Mouse (Mus musculus) MEL (cell line): ENCODE data around the gene Ccdc88b. TPM values are rescaled to one million over a fixed set of nuclear protein-coding genes. Genes with fewer than 3 reads are reported as not detected.

ENCODE experiments used
- DNase-seq: peaks from one replicate; pipeline ENCODE4 v3.0.0; 2011; ENCODE audit warnings: low read depth, low spot score
- H3K27ac ChIP-seq: 2 replicates; pipeline ENCODE4 v1.5.1; 2012; ENCODE audit warnings: low read depth, mild to moderate bottlenecking, control low read depth, low read length, moderate library complexity; ENCODE audit not compliant: control insufficient read depth
- H3K27me3 ChIP-seq, 2 experiments: fragments of 150-350 bp in 1 of 2; sonication (generic) in 1 of 2; 2 replicates each; pipeline ENCODE4 v1.6.1; 2012; ENCODE audit warnings: low read length in 2 of 2, mild to moderate bottlenecking in 2 of 2, improper control_type of control experiment in 1 of 2, moderate library complexity in 1 of 2; ENCODE audit not compliant: insufficient read depth in 2 of 2, control insufficient read depth in 1 of 2
- H3K36me3 ChIP-seq, 2 experiments: 2 replicates each; pipeline ENCODE4 v1.6.1; 2012 to 2014; ENCODE audit warnings: low read length in 2 of 2, improper control_type of control experiment in 1 of 2, inconsistent platforms in 1 of 2, mild to moderate bottlenecking in 1 of 2; ENCODE audit not compliant: insufficient read depth in 2 of 2, control insufficient read depth in 1 of 2
- H3K4me1 ChIP-seq, 2 experiments: fragments of 150-350 bp in 1 of 2; sonication (generic) in 1 of 2; 2 replicates each; pipeline ENCODE4 v1.6.1; 2012; ENCODE audit warnings: low read length in 2 of 2, improper control_type of control experiment in 1 of 2, mild to moderate bottlenecking in 1 of 2; ENCODE audit not compliant: insufficient read depth in 2 of 2, control insufficient read depth in 1 of 2
- H3K4me3 ChIP-seq, 2 experiments: fragments of 150-350 bp in 1 of 2; sonication (generic) in 1 of 2; 2 replicates each; pipeline ENCODE4 v1.5.1; 2012; ENCODE audit warnings: low read depth in 2 of 2, low read length in 2 of 2, mild to moderate bottlenecking in 2 of 2, moderate library complexity in 2 of 2, control low read depth in 1 of 2, improper control_type of control experiment in 1 of 2; ENCODE audit not compliant: control insufficient read depth in 1 of 2, insufficient read depth in 1 of 2
- H3K79me2 ChIP-seq: 2 replicates; pipeline ENCODE4 v1.6.1; 2012; ENCODE audit warnings: mild to moderate bottlenecking, low read length, moderate library complexity; ENCODE audit not compliant: control insufficient read depth, poor library complexity, insufficient read depth
- H3K9ac ChIP-seq: 2 replicates; pipeline ENCODE4 v1.6.1; 2012; ENCODE audit warnings: low read depth, mild to moderate bottlenecking, control low read depth, low read length, moderate library complexity; ENCODE audit not compliant: control insufficient read depth, poor library complexity, severe bottlenecking
- H3K9me3 ChIP-seq: fragments of 150-350 bp; sonication (generic); replicated peaks from 2 replicates; pipeline ENCODE4 v1.6.1; 2012; ENCODE audit warnings: mild to moderate bottlenecking, low read length, improper control_type of control experiment, moderate library complexity; ENCODE audit not compliant: insufficient read depth
- BHLHE40 ChIP-seq: IDR thresholded peaks from 2 replicates; pipeline ENCODE4 v1.6.1; 2012; ENCODE audit warnings: low read depth, mild to moderate bottlenecking, inconsistent platforms, low read length, improper control_type of control experiment, borderline replicate concordance
- CHD1 ChIP-seq: IDR thresholded peaks from 2 replicates; pipeline ENCODE4 v1.6.1; 2012; ENCODE audit warnings: low read depth, mild to moderate bottlenecking, inconsistent platforms, low read length, improper control_type of control experiment
- CHD2 ChIP-seq: IDR thresholded peaks from 2 replicates; pipeline ENCODE4 v1.6.1; 2011; ENCODE audit warnings: low read length, improper control_type of control experiment
- ELF1 ChIP-seq: IDR thresholded peaks from 2 replicates; pipeline ENCODE4 v1.6.1; 2014; ENCODE audit warnings: low read depth, mild to moderate bottlenecking, inconsistent platforms, low read length, improper control_type of control experiment, moderate library complexity
- EP300 ChIP-seq, 2 experiments: IDR thresholded peaks; 2 replicates each; pipeline ENCODE4 v1.6.1; 2011; ENCODE audit warnings: improper control_type of control experiment in 2 of 2, low read length in 2 of 2, low read depth in 1 of 2, mild to moderate bottlenecking in 1 of 2
- ETS1 ChIP-seq: IDR thresholded peaks from 2 replicates; pipeline ENCODE4 v1.6.1; 2012; ENCODE audit warnings: low read depth, mild to moderate bottlenecking, inconsistent platforms, low read length, improper control_type of control experiment, moderate library complexity
- HCFC1 ChIP-seq: IDR thresholded peaks from 2 replicates; pipeline ENCODE4 v1.6.1; 2012; ENCODE audit warnings: low read depth, mild to moderate bottlenecking, inconsistent platforms, low read length, improper control_type of control experiment, moderate library complexity
- MAX ChIP-seq: IDR thresholded peaks from 2 replicates; pipeline ENCODE4 v1.6.1; 2011; ENCODE audit warnings: low read length, improper control_type of control experiment
- MAZ ChIP-seq: IDR thresholded peaks from 2 replicates; pipeline ENCODE4 v1.6.1; 2012; ENCODE audit warnings: low read depth, mild to moderate bottlenecking, inconsistent platforms, low read length, improper control_type of control experiment
- MXI1 ChIP-seq: IDR thresholded peaks from 2 replicates; pipeline ENCODE4 v1.6.1; 2011; ENCODE audit warnings: mild to moderate bottlenecking, low read depth, low read length, improper control_type of control experiment
- MYC ChIP-seq: IDR thresholded peaks from 2 replicates; pipeline ENCODE4 v1.6.1; 2011; ENCODE audit warnings: low read depth, mild to moderate bottlenecking, low read length, improper control_type of control experiment, moderate library complexity
- NELFE ChIP-seq: IDR thresholded peaks from 2 replicates; pipeline ENCODE4 v1.6.1; 2011; ENCODE audit warnings: low read depth, low read length, improper control_type of control experiment
- NRF1 ChIP-seq: IDR thresholded peaks from 2 replicates; pipeline ENCODE4 v1.6.1; 2014; ENCODE audit warnings: low read depth, mild to moderate bottlenecking, inconsistent platforms, low read length, improper control_type of control experiment, moderate library complexity; ENCODE audit not compliant: poor library complexity, insufficient read depth, severe bottlenecking
- POLR2A ChIP-seq, 2 experiments: IDR thresholded peaks; 2 replicates each; pipeline ENCODE4 v1.6.1; 2011 to 2012; ENCODE audit warnings: low read length in 2 of 2, mild to moderate bottlenecking in 2 of 2, control low read depth in 1 of 2, improper control_type of control experiment in 1 of 2, low read depth in 1 of 2, moderate library complexity in 1 of 2; ENCODE audit not compliant: control insufficient read depth in 1 of 2, insufficient read depth in 1 of 2, poor library complexity in 1 of 2
- POLR2AphosphoS2 ChIP-seq: IDR thresholded peaks from 2 replicates; pipeline ENCODE4 v1.6.1; 2011; ENCODE audit warnings: low read length, improper control_type of control experiment
- POLR2AphosphoS5 ChIP-seq: IDR thresholded peaks from 2 replicates; pipeline ENCODE4 v1.6.1; 2012; ENCODE audit warnings: low read depth, borderline replicate concordance, mild to moderate bottlenecking, inconsistent platforms, low read length, moderate library complexity, mixed read lengths
- RCOR1 ChIP-seq: IDR thresholded peaks from 2 replicates; pipeline ENCODE4 v1.6.1; 2012; ENCODE audit warnings: low read depth, mild to moderate bottlenecking, inconsistent platforms, low read length, improper control_type of control experiment
- SIN3A ChIP-seq: IDR thresholded peaks from 2 replicates; pipeline ENCODE4 v1.6.1; 2012; ENCODE audit warnings: low read length, improper control_type of control experiment, inconsistent platforms
- TAL1 ChIP-seq: IDR thresholded peaks from 2 replicates; pipeline ENCODE4 v1.6.1; 2012; ENCODE audit warnings: mild to moderate bottlenecking, inconsistent platforms, low read length, moderate library complexity, mixed read lengths
- TBP ChIP-seq: IDR thresholded peaks from 2 replicates; pipeline ENCODE4 v1.8.0; 2011; ENCODE audit warnings: low read depth, low read length, improper control_type of control experiment
- TCF12 ChIP-seq: IDR thresholded peaks from 2 replicates; pipeline ENCODE4 v1.6.1; 2014; ENCODE audit warnings: low read depth, mild to moderate bottlenecking, inconsistent platforms, low read length, improper control_type of control experiment, moderate library complexity
- USF1 ChIP-seq: IDR thresholded peaks from 2 replicates; pipeline ENCODE4 v1.6.1; 2014; ENCODE audit warnings: low read depth, mild to moderate bottlenecking, inconsistent platforms, low read length, improper control_type of control experiment, moderate library complexity
- ZMIZ1 ChIP-seq: IDR thresholded peaks from 2 replicates; pipeline ENCODE4 v1.6.1; 2012; ENCODE audit warnings: low read depth, mild to moderate bottlenecking, inconsistent platforms, low read length, improper control_type of control experiment, moderate library complexity
- polyA plus RNA-seq, 2 experiments: library from polyadenylated mRNA; stranded (reverse) in 1 of 2; unstranded in 1 of 2; fragments of >175 nt in 1 of 2; fragments of >200 nt in 1 of 2; gene quantifications; 2 replicates each; pipeline versions ENCODE4 v1.2.1 to v1.2.4; 2012; ENCODE audit warnings: low replicate concordance in 2 of 2, low read depth in 1 of 2; ENCODE audit not compliant: insufficient read length in 2 of 2, insufficient read depth in 1 of 2, missing spikeins in 1 of 2
- total RNA-seq: library from RNA; depleted of rRNA; stranded (reverse); fragments of 300-350 nt; gene quantifications from 2 replicates; pipeline ENCODE4 v1.2.3, GENCODE M21; 2012

The Ccdc88b gene
- total and polyA plus RNA-seq, 3 experiments: 32.4 to 59.8 TPM; not detected in 1

DNA sequence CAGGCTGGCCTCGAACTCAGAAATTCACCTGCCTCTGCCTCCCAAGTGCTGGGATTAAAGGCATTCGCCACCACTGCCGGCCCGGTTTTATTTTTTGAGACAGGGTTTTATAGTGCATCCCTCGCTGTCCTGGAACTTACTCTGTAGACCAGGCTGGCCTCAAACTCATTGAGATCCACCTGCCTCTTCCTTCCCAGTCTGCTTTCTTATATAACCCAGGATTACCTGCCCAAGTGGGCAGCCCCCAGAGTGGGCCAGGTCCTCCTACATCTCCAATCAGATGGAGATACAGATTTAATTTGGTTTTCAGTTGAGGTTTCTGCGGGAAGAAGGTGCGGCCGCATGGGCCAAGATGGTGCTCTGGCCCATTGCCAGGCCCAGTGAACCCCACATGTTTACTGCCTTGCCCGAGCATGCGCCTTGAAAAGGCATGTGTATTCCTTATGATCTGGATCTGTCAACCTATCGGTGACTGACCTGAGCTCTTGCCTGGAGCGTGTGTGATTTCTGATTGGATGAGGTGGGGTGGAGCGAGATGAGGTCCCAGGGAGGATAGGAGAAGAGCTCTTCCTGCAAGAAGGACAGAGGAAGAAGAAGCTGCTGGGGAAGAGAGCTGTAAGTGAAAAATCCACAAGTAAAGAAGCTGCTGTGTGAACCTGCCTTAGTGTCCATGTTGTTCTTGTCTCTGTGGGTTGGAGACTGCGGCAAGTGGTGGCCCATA, 35.9 kb upstream of the Ccdc88b start:
- Histone ChIP-seq H3K4me1 (peaks cover 3 to 20% of the 10 kb centered on the region in 2 experiments), H3K27ac (peak overlapping the region; percentile 96), H3K4me3 (peak overlapping the region; percentile 88 to 90), H3K9me3 (no peaks in the 10 kb centered on the region), H3K79me2 (peaks cover 8% of the 10 kb centered on the region), H3K9ac (peak overlapping the region; percentile 88), H3K27me3 (no peaks in the 10 kb centered on the region), H3K36me3 (peaks cover 0 to 15% of the 10 kb centered on the region in 2 experiments; a peak in 3 of 4 replicates)
- peak; percentile 95 for DNase-seq
- TF ChIP-seq SIN3A: peak; percentile 82
- TF ChIP-seq BHLHE40: no peak
- TF ChIP-seq MYC: peak; percentile 99
- no peak for TF ChIP-seq MAZ
- no peak for TF ChIP-seq CHD1
- TF ChIP-seq CHD2: no peak
- peak; percentile 97 for TF ChIP-seq TBP
- TF ChIP-seq POLR2AphosphoS5: peak; percentile 84; the same call in 1 of the 2 replicates
- peak; percentile 98 for TF ChIP-seq MAX
- peak; percentile 71 for TF ChIP-seq ELF1
- peak; percentile 29; the same call in 1 of the 2 replicates for TF ChIP-seq USF1
- TF ChIP-seq TAL1: no peak
- TF ChIP-seq POLR2AphosphoS2: peak; percentile 97
- peak; percentile 97 for TF ChIP-seq NELFE
- TF ChIP-seq ZMIZ1: peak; percentile 98
- peak; percentile 80 for TF ChIP-seq RCOR1
- peak; percentile 86 for TF ChIP-seq MXI1
- TF ChIP-seq EP300 (IDR thresholded peaks at IDR 0.05; ENCODE audit: low read depth in 1 of 2, low read length in 2 of 2): 0 out of 4 replicates have a peak, but pooled peaks of 1 of the 2 experiments have one; percentile 28
- peak; percentile 58; the same call in 1 of the 2 replicates for TF ChIP-seq TCF12
- TF ChIP-seq ETS1: peak; percentile 29; the same call in 1 of the 2 replicates
- peak; percentile 73 for TF ChIP-seq HCFC1
- peak; percentile 70 to 99 for TF ChIP-seq POLR2A (IDR thresholded peaks at IDR 0.05; ENCODE audit: control insufficient read depth in 1 of 2, insufficient read depth in 1 of 2, low read depth in 1 of 2, low read length in 2 of 2, poor library complexity in 1 of 2)
- peak; percentile 90 for TF ChIP-seq NRF1
